Mouse (Mus musculus): ENCODE data around the gene Natd1. TPM values are rescaled to one million over a fixed set of nuclear protein-coding genes. Genes with fewer than 3 reads are reported as not detected.

Natd1 gene
- 31.6 and 39.2 TPM in 2 replicates for polyA plus RNA-seq (2015; fragmentation: Nextera tagmentation; extraction: Ambion mirVana)

GRCm38 (mm10) chr11:60914491-60914890 is at the start of gene Natd1:
TSS of gene Natd1 (minus strand) at chr11:60914750.
- Histone ChIP-seq H3K27me3 (replicated peaks) (no peaks in the 10 kb centered on the region), H3K9me3 (no peaks in the 10 kb centered on the region), H3K4me3 (peak within 1 kb of the TSS; percentile 100), H3K4me1 (peaks cover 35% of the 10 kb centered on the region), H3K4me2 (peak within 1 kb of the TSS; percentile 89), H3K27ac (peak within 1 kb of the TSS; percentile 84), H3K9ac (peak within 1 kb of the TSS; percentile 98), H3K36me3 (replicated peaks) (no peaks in the 10 kb centered on the region)
- ATAC-seq (replicated peaks): no peak
- WGBS: 33% methylated on average over 7 of the region's 7 CpGs

DNA sequence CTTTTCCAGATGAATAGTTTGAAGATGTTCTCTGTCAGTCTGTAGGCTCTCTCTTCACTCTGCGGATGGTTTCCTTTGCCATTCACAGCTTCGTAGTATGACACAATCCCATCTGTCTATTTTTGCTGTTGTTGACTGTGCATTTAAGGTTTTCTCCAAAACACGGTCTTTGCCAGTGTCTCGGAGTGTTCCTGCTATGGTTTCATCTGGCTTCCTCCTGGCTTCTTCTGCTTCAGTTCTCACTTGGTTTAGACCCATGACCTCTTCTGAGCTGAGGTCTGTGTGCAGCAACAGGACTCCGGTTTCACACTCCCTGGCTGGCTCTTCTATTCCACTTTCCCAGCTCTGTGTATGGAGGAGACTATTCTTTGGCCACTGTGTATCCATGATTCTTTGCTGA is 48.2 kb upstream of the Natd1 start:
- Histone ChIP-seq H3K27me3 (replicated peaks) (no peaks in the 10 kb centered on the region), H3K4me1 (no peaks in the 10 kb centered on the region), H3K4me3 (no peak overlapping the region), H3K9me3 (no peaks in the 10 kb centered on the region), H3K27ac (no peak overlapping the region), H3K36me3 (replicated peaks) (no peaks in the 10 kb centered on the region), H3K9ac (no peak overlapping the region), H3K4me2 (no peak overlapping the region)
- WGBS: 85% methylated on average over 5 of the region's 5 CpGs
- no peak for ATAC-seq (replicated peaks)

DNA sequence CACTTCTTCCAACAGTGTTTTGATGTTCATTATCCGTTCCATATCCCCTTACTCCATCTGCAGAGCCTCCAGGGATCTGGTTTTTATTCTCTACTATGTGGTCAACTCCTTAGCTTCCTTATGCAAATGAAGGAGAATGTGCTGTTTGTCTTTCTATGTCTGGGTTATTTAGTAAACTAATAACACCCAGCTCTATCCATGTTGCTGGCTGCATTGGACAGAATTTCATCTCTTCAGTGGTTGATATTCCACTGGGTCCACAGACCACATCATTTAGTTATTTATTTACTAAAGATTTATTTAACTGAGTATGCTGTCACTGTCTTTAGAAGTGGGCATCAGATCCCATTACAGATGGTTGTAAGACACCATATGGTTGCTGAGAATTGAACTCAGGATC is 46.6 kb upstream of the Natd1 start:
- no peaks in the 10 kb centered on the region for H3K27me3 ChIP-seq (replicated peaks)
- no peaks in the 10 kb centered on the region for H3K9me3 ChIP-seq
- no peaks in the 10 kb centered on the region for H3K4me1 ChIP-seq
- no peak overlapping the region for H3K9ac ChIP-seq
- 64% methylated on average over 1 of the region's 1 CpGs for WGBS
- no peak overlapping the region for H3K4me3 ChIP-seq
- H3K27ac ChIP-seq: no peak overlapping the region
- no peak for ATAC-seq (replicated peaks)
- no peaks in the 10 kb centered on the region for H3K36me3 ChIP-seq (replicated peaks)
- no peak overlapping the region for H3K4me2 ChIP-seq

GRCm38 (mm10) chr11:60958948-60959347 is 44.4 kb upstream of the Natd1 start:
- Histone ChIP-seq H3K4me3 (no peak overlapping the region), H3K4me2 (no peak overlapping the region), H3K9me3 (no peaks in the 10 kb centered on the region), H3K9ac (no peak overlapping the region), H3K36me3 (replicated peaks) (no peaks in the 10 kb centered on the region), H3K27ac (no peak overlapping the region), H3K27me3 (replicated peaks) (no peaks in the 10 kb centered on the region), H3K4me1 (peaks cover 6% of the 10 kb centered on the region; the same call in 1 of the 2 replicates)
- 89% methylated on average over 4 of the region's 4 CpGs for WGBS
- ATAC-seq (replicated peaks): no peak

DNA sequence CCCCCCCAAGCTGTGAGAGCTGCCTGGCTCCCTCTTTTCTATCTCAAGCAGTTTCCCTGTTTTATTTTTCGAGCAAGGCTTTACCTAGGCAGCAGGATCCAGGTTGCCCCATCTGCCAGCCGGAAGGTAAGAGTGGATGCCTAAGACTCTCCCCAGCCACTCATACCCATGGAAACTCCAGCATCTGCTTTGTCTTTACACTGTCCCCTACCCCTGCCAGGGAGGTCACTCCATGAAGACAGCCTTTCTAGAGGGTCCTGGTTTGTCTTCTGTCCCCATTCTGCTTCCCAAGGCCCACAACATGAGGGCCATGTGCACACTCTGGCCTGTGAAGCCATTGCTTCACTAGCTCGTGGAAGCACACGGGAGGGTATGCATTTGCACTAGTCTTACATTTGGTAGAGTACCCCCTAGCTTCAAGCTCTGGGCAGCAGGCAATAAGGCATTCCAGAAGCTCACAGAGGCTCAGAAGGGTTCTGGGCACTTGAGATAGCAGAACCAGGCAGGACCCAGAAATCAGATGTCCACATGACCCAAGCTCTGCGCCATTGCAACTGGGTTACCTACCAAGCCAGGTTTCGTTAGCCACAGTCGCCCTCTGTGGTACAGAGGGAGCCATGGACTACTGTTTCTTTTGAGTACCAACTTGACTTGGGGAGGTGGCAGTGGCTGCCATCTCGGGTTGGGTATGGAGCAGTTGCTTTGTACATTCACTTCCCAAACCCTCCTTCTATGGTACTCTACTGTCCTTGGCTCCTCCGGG is 41.3 kb upstream of the Natd1 start:
- WGBS: 77% methylated on average over 9 of the region's 9 CpGs
- Histone ChIP-seq H3K27me3 (replicated peaks) (no peaks in the 10 kb centered on the region), H3K4me1 (peaks cover 10% of the 10 kb centered on the region; the same call in 1 of the 2 replicates), H3K4me3 (no peak overlapping the region), H3K9ac (no peak overlapping the region), H3K4me2 (no peak overlapping the region), H3K36me3 (replicated peaks) (0 out of 2 replicates have a peak, but pooled peaks cover 4% of the 10 kb centered on the region), H3K9me3 (no peaks in the 10 kb centered on the region), H3K27ac (no peak overlapping the region)
- no peak for ATAC-seq (replicated peaks)

DNA sequence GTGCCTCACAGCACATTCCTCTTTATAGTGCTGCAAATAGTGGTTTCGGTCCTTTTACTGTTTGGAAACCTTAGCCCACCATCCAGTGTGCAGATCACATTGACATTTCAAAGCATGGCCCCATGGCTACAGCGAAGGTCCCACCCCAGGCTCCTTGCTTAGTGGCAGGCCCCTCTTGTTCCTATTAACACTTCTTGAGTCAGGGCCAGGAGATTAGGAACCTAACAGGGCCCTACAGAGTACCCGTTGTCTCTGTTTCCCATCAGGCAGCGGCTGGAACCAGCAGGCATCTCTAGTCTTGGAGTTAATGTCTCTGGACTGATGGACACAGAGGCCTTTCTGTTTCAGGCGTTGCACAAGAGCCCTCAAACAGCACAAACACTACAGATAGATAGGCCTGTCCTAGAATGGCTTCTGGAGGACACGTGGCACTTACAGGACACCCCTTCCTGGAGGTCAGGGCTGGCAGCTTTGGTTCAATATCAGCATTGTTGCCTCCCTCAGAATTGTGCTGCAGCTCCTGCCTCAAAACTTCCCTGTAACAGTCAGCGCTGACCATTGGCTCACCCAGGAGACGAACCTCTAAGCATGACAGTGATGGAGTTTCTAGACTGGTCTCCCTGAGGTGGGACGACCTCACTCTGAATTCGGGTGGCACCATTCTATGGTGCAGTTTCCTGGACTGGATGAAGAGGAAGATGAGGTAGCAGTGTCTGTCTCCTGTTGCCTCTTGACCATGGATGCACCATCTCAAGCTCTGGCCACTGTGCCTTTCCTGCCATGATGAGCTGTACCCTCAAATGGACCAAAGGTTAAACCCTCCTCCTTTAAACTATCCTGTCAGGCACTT is 39.9 kb upstream of the Natd1 start:
- 76% methylated on average over 10 of the region's 10 CpGs for WGBS
- no peaks in the 10 kb centered on the region for H3K27me3 ChIP-seq (replicated peaks)
- no peak; the same call in 1 of the 2 replicates for ATAC-seq (replicated peaks)
- peaks cover 8% of the 10 kb centered on the region; the same call in 1 of the 2 replicates for H3K36me3 ChIP-seq (replicated peaks)
- peak overlapping the region; percentile 35 for H3K27ac ChIP-seq
- H3K4me3 ChIP-seq: no peak overlapping the region
- peak overlapping the region; percentile 36 for H3K4me2 ChIP-seq
- peaks cover 10% of the 10 kb centered on the region; the same call in 1 of the 2 replicates for H3K4me1 ChIP-seq
- no peak overlapping the region for H3K9ac ChIP-seq
- H3K9me3 ChIP-seq: no peaks in the 10 kb centered on the region

- Histone ChIP-seq H3K36me3 (replicated peaks) (peaks cover 14% of the 10 kb centered on the region; the same call in 1 of the 2 replicates), H3K9me3 (no peaks in the 10 kb centered on the region), H3K27ac (peak overlapping the region; percentile 35), H3K4me2 (peak overlapping the region; percentile 36), H3K9ac (no peak overlapping the region), H3K4me3 (no peak overlapping the region), H3K27me3 (replicated peaks) (no peaks in the 10 kb centered on the region), H3K4me1 (peaks cover 10% of the 10 kb centered on the region; the same call in 1 of the 2 replicates)
- WGBS: 8% methylated on average over 15 of the region's 15 CpGs
- peak; percentile 94 for ATAC-seq (replicated peaks)
Measured at GRCm38 (mm10) chr11:60953803-60954202, 39.3 kb upstream of the Natd1 start.

DNA sequence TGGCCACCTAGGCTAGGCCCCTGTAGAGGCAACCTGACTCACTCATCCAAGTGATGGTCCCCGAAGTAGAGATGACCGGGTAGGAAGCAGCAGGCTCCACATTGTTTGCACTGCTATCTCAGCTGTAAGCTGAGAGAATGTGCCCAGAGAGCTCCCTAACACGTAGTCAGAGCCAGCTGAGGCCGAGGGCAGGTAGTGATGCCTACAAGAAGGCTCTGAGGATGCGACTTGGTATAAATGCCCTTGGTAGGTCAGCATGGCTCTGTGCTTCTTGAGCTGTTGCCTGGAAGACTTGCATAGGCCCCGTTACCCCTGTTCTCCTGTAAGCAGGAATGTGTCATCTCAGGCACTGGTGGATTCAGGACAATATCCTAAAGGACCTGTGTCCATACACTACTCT is 38.4 kb upstream of the Natd1 start:
- Histone ChIP-seq H3K9me3 (no peaks in the 10 kb centered on the region), H3K4me3 (no peak overlapping the region), H3K27ac (no peak overlapping the region), H3K4me1 (peaks cover 10% of the 10 kb centered on the region; the same call in 1 of the 2 replicates), H3K36me3 (replicated peaks) (peaks cover 14% of the 10 kb centered on the region; the same call in 1 of the 2 replicates), H3K4me2 (no peak overlapping the region), H3K27me3 (replicated peaks) (no peaks in the 10 kb centered on the region), H3K9ac (no peak overlapping the region)
- no peak for ATAC-seq (replicated peaks)
- WGBS: 96% methylated on average over 6 of the region's 6 CpGs

- no peaks in the 10 kb centered on the region for H3K9me3 ChIP-seq
- no peak overlapping the region for H3K4me2 ChIP-seq
- no peak overlapping the region for H3K27ac ChIP-seq
- no peak overlapping the region for H3K4me3 ChIP-seq
- H3K4me1 ChIP-seq: peaks cover 10% of the 10 kb centered on the region; the same call in 1 of the 2 replicates
- H3K36me3 ChIP-seq (replicated peaks): peaks cover 16% of the 10 kb centered on the region; the same call in 1 of the 2 replicates
- H3K27me3 ChIP-seq (replicated peaks): no peaks in the 10 kb centered on the region
- no peak for ATAC-seq (replicated peaks)
- WGBS: 94% methylated on average over 3 of the region's 3 CpGs
- no peak overlapping the region for H3K9ac ChIP-seq
Measured at GRCm38 (mm10) chr11:60952362-60952761, 37.8 kb upstream of the Natd1 start.

DNA sequence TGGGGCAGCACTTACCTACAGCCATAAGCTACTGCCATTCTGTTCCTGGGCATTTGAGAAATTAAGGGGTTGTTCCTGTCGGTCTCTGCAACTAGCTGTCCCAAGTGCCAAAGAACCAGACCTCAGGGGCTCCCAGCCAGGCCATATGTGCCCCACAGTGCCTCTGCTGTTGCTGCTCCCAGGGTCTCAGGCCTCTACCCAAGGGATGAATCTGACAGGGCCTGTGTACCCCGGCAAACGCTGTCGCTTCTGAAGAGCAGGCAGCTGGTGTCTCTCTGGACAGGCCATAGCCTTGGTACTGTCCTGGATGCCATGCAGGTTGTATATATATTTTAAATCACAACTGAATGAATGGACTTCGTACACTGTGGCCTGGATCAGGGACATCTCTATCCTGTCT is 37.3 kb upstream of the Natd1 start:
- Histone ChIP-seq H3K36me3 (replicated peaks) (peaks cover 20% of the 10 kb centered on the region; the same call in 1 of the 2 replicates), H3K9me3 (no peaks in the 10 kb centered on the region), H3K27ac (no peak overlapping the region), H3K27me3 (replicated peaks) (no peaks in the 10 kb centered on the region), H3K9ac (no peak overlapping the region), H3K4me1 (peaks cover 10% of the 10 kb centered on the region; the same call in 1 of the 2 replicates), H3K4me2 (no peak overlapping the region), H3K4me3 (no peak overlapping the region)
- WGBS: 95% methylated on average over 5 of the region's 5 CpGs
- ATAC-seq (replicated peaks): no peak

- no peaks in the 10 kb centered on the region for H3K27me3 ChIP-seq (replicated peaks)
- H3K4me2 ChIP-seq: no peak overlapping the region
- H3K4me3 ChIP-seq: no peak overlapping the region
- no peaks in the 10 kb centered on the region for H3K9me3 ChIP-seq
- 44% methylated on average over 4 of the region's 4 CpGs for WGBS
- no peak overlapping the region for H3K9ac ChIP-seq
- ATAC-seq (replicated peaks): no peak
- no peak overlapping the region for H3K27ac ChIP-seq
- H3K36me3 ChIP-seq (replicated peaks): peaks cover 38% of the 10 kb centered on the region; the same call in 1 of the 2 replicates
- H3K4me1 ChIP-seq: no peaks in the 10 kb centered on the region
Measured at GRCm38 (mm10) chr11:60945003-60945402, 30.5 kb upstream of the Natd1 start.
